Mouse (Mus musculus): ENCODE data around the gene Naa15.

DNA sequence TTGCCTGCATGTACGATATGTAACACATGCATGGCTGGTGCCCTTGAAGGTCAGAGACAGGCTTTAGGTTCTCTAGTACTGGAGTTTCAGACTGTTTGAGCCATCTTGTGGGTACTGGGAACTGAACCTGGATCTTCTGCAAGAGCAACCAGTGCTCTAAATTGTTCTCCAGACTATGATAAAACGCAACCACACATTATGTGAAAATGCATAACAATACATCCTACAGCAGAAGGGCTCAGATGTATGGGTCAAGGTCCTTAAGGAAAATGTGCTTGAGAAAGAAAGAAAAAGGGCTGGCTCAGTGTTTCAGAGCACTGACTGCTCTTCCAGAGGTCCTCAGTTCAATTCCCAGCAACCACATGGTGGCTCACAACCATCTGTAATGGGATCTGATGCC lies 21.3 kb upstream of the Naa15 start:
- TF ChIP-seq CTCF (IDR thresholded peaks at IDR 0.05; ENCODE audit: low read depth) (no peak), EP300 (IDR thresholded peaks at IDR 0.05; ENCODE audit: low read depth) (no peak)

Data from heart, postnatal 0 days (tissue).